Mouse (Mus musculus) hindbrain, embryonic 10.5 days (tissue): Measurements from ENCODE around the gene Klrb1c. TPM values are rescaled to one million over a fixed set of nuclear protein-coding genes. Genes with fewer than 3 reads are reported as not detected.

Experiments
- DNase-seq: peaks from one replicate; pipeline ENCODE4 v3.0.0-alpha.2; 2017; ENCODE audit warnings: low spot score
- H3K27ac ChIP-seq: fragments of 300-500 bp; sonication (generic); 2 replicates; pipeline ENCODE4 v1.5.1; 2016; ENCODE audit warnings: mild to moderate bottlenecking, moderate library complexity
- H3K27me3 ChIP-seq: fragments of 300-500 bp; sonication (generic); 2 replicates; pipeline ENCODE4 v1.6.1; 2016; ENCODE audit warnings: mild to moderate bottlenecking; ENCODE audit not compliant: poor library complexity, insufficient read depth, severe bottlenecking
- H3K36me3 ChIP-seq: fragments of 300-500 bp; sonication (generic); 2 replicates; pipeline ENCODE4 v1.6.1; 2016; ENCODE audit warnings: mild to moderate bottlenecking, moderate library complexity
- H3K4me1 ChIP-seq: fragments of 300-500 bp; sonication (generic); replicated peaks from 2 replicates; pipeline ENCODE4 v1.6.1; 2016; ENCODE audit warnings: mild to moderate bottlenecking
- H3K4me3 ChIP-seq: fragments of 300-500 bp; sonication (generic); 2 replicates; pipeline ENCODE4 v1.5.1; 2016; ENCODE audit warnings: mild to moderate bottlenecking, moderate library complexity
- H3K9me3 ChIP-seq: fragments of 300-500 bp; sonication (generic); 2 replicates; pipeline ENCODE4 v1.6.1; 2016; ENCODE audit warnings: mild to moderate bottlenecking, moderate library complexity
- WGBS: fragments of 180-500 bp; shearing (Covaris S2); methylation state at CpG from one replicate; pipeline ENCODE4 v1.1.7; 2016; 5-methylcytosine and 5-hydroxymethylcytosine counted together
- polyA plus RNA-seq: library from polyadenylated mRNA; unstranded; fragments of >200 nt; fragmentation: Nextera tagmentation; extraction: Ambion mirVana; gene quantifications from 2 replicates; pipeline ENCODE4 v1.2.1, GENCODE M21; 2016

Klrb1c gene
- polyA plus RNA-seq, 1 experiment from 2014 or later = not detected

DNA sequence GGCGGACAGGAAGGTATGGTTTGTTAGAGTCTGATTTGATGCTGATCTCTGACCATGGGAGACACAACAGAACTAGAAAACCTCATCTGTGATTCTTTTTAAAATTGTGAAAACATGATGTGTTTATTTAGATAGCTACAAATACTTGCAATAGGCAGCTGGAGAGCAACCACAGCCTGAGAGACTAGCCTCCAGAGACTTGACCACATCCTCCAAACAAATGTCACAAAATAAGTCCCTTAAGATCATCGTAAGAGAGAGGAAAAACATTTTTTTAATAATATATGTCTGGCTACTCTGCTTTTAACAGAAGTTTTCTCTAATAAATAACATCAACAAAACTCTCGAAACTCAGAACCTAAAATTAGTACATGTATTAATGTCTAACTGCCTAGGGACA, 57.0 kb downstream of the Klrb1c start:
- H3K9me3 ChIP-seq = no peaks in the 10 kb centered on the region
- 89% methylated on average over 3 of the region's 3 CpGs for WGBS
- H3K4me3 ChIP-seq = no peak overlapping the region
- H3K36me3 ChIP-seq = no peaks in the 10 kb centered on the region
- no peak overlapping the region for H3K27ac ChIP-seq
- no peaks in the 10 kb centered on the region for H3K4me1 ChIP-seq
- no peaks in the 10 kb centered on the region for H3K27me3 ChIP-seq
- DNase-seq = no peak

Other genes with a start within 250 kb of the Klrb1c start
- 0.04 TPM in 1 of 2 replicates, not detected in the other for gene A2ml1, start 207.6 kb downstream of the Klrb1c start, polyA plus RNA-seq
- not detected in 2 replicates for gene Klrb1a, start 165.7 kb downstream of the Klrb1c start, polyA plus RNA-seq
- gene Clec2h, start 126.8 kb downstream of the Klrb1c start, polyA plus RNA-seq = not detected in 2 replicates
- not detected in 2 replicates for gene Klrb1, start 66.2 kb downstream of the Klrb1c start, polyA plus RNA-seq
- not detected in 2 replicates for gene Gm44511, start 37.1 kb upstream of the Klrb1c start, polyA plus RNA-seq
- gene Klrb1b, start 37.1 kb upstream of the Klrb1c start, polyA plus RNA-seq = not detected in 2 replicates
- not detected in 2 replicates for gene Clec2i, start 98.4 kb upstream of the Klrb1c start, polyA plus RNA-seq
- 0.98 and 1.8 TPM in 2 replicates for gene BC035044, start 101.9 kb upstream of the Klrb1c start, polyA plus RNA-seq
- gene Clec2g, start 145.2 kb upstream of the Klrb1c start, polyA plus RNA-seq = not detected in 2 replicates